24 mouse cellular contexts compared by ENCODE assay signal in genomic region chr1:132231470-132232274, GRCm38 (mm10). TPM values are rescaled to one million over a fixed set of nuclear protein-coding genes. Genes with fewer than 3 reads are reported as not detected.
DNase-seq lines count a peak whose midpoint lies in the region; ATAC-seq and TF ChIP-seq lines count a peak whose summit lies in the region.
"Had no signal": no experiment of that assay in that cellular context is flagged by ENCODE, and none has a peak within 500 bp of the region (broad histone marks: within the 10 kb centered on the region; RNA-seq: fewer than 3 reads in every experiment).

No protein-coding gene starts in this region.

- no peak overlapping the region for H3K9ac ChIP-seq in forebrain, embryonic 14.5 days (ENCODE audit: low read length)
- 0 out of 2 replicates have a peak overlapping the region, but pooled peaks have one; percentile 7 for H3K9ac ChIP-seq in forebrain, postnatal 0 days
- no peak overlapping the region; the same call in 1 of the 2 replicates for H3K9ac ChIP-seq in midbrain, embryonic 14.5 days (replicated peaks; ENCODE audit: low read length)
- H3K9ac ChIP-seq in intestine, embryonic 15.5 days = no peak overlapping the region
- H3K9ac ChIP-seq: embryonic facial prominence, embryonic 12.5 days; heart, embryonic 13.5 days; limb, embryonic 12.5 days; liver, embryonic 12.5 days had no signal

- ATAC-seq in forebrain, embryonic 14.5 days = no peak
- peak; percentile 21; the same call in 1 of the 2 replicates for ATAC-seq in forebrain, postnatal 0 days
- no peak for ATAC-seq in midbrain, embryonic 14.5 days (ENCODE audit: low FRiP score, low TSS enrichment)
- ATAC-seq in intestine, embryonic 15.5 days = no peak
- ATAC-seq: intestine, embryonic 16.5 days; liver, embryonic 12.5 days had no signal

- peak; percentile 75 for DNase-seq in heart, embryonic 10.5 days (ENCODE audit: low spot score)
- DNase-seq in heart, postnatal 10 days = no peak
- DNase-seq in forebrain, embryonic 14.5 days (ENCODE audit: low spot score) = peak; percentile 34
- no peak for DNase-seq in forebrain, postnatal 0 days
- DNase-seq in midbrain, embryonic 14.5 days = peak; percentile 51
- no peak for DNase-seq in kidney, adult 8-10 months
- DNase-seq: cerebellum, adult 9-11 months; gastrocnemius, adult 2 months; heart, postnatal 36 days; lung, adult 2 months; thymus, postnatal 36 days had no signal

- WGBS in heart, embryonic 10.5 days = 38% methylated on average over 7 of the region's 7 CpGs
- 24% methylated on average over 7 of the region's 7 CpGs for WGBS in forebrain, embryonic 14.5 days
- 31% methylated on average over 7 of the region's 7 CpGs for WGBS in forebrain, postnatal 0 days
- WGBS in midbrain, embryonic 14.5 days = 26% methylated on average over 7 of the region's 7 CpGs
- 52% methylated on average over 7 of the region's 7 CpGs for WGBS in intestine, embryonic 15.5 days

- no peak overlapping the region for H3K4me3 ChIP-seq in heart, embryonic 10.5 days
- H3K4me3 ChIP-seq in forebrain, embryonic 14.5 days (ENCODE audit: low read depth, low read length) = no peak overlapping the region
- no peak overlapping the region for H3K4me3 ChIP-seq in forebrain, postnatal 0 days (ENCODE audit: low read depth, low read length)
- H3K4me3 ChIP-seq in midbrain, embryonic 14.5 days (replicated peaks; ENCODE audit: low read depth, low read length) = no peak overlapping the region
- H3K4me3 ChIP-seq in intestine, embryonic 15.5 days (replicated peaks) = no peak overlapping the region
- H3K4me3 ChIP-seq: embryonic facial prominence, embryonic 12.5 days; gastrocnemius, adult 2 months; heart, embryonic 13.5 days; limb, embryonic 12.5 days; liver, embryonic 12.5 days; megakaryocyte, embryonic 14.5 days had no signal

- H3K27me3 ChIP-seq in heart, embryonic 10.5 days (ENCODE audit: insufficient read depth, poor library complexity, severe bottlenecking) = peaks cover 46% of the 10 kb centered on the region; the same call in 1 of the 2 replicates
- no peaks in the 10 kb centered on the region for H3K27me3 ChIP-seq in forebrain, embryonic 14.5 days (replicated peaks; ENCODE audit: control insufficient read depth, insufficient read depth, low read length)
- H3K27me3 ChIP-seq in forebrain, postnatal 0 days (ENCODE audit: insufficient read depth, low read length) = no peaks in the 10 kb centered on the region
- H3K27me3 ChIP-seq in midbrain, embryonic 14.5 days (ENCODE audit: control insufficient read depth, insufficient read depth, low read length) = no peaks in the 10 kb centered on the region
- peaks cover 4% of the 10 kb centered on the region; the same call in 1 of the 2 replicates for H3K27me3 ChIP-seq in intestine, embryonic 15.5 days (replicated peaks)

- TF ChIP-seq CTCF in forebrain, postnatal 0 days (IDR thresholded peaks at IDR 0.05; ENCODE audit: low read depth) = no peak

- no peaks in the 10 kb centered on the region for H3K4me1 ChIP-seq in heart, embryonic 10.5 days
- H3K4me1 ChIP-seq in forebrain, embryonic 14.5 days (ENCODE audit: control insufficient read depth, insufficient read depth, low read length) = no peaks in the 10 kb centered on the region
- H3K4me1 ChIP-seq in forebrain, postnatal 0 days (ENCODE audit: insufficient read depth) = no peaks in the 10 kb centered on the region
- no peaks in the 10 kb centered on the region for H3K4me1 ChIP-seq in midbrain, embryonic 14.5 days (ENCODE audit: control insufficient read depth, insufficient read depth, low read length)
- H3K4me1 ChIP-seq in intestine, embryonic 15.5 days (replicated peaks) = no peaks in the 10 kb centered on the region
- H3K4me1 ChIP-seq: embryonic facial prominence, embryonic 12.5 days; heart, embryonic 13.5 days; liver, embryonic 12.5 days had no signal

- H3K27ac ChIP-seq in heart, embryonic 10.5 days = no peak overlapping the region
- H3K27ac ChIP-seq in forebrain, embryonic 14.5 days (ENCODE audit: low read depth, low read length) = peak overlapping the region; percentile 2; the same call in 1 of the 2 replicates
- 0 out of 2 replicates have a peak overlapping the region, but pooled peaks have one; percentile 21 for H3K27ac ChIP-seq in forebrain, postnatal 0 days (ENCODE audit: low read depth, low read length)
- H3K27ac ChIP-seq in midbrain, embryonic 14.5 days (replicated peaks; ENCODE audit: low read depth, low read length) = peak overlapping the region; percentile 33; the same call in 1 of the 2 replicates
- H3K27ac ChIP-seq in intestine, embryonic 15.5 days = no peak overlapping the region
- H3K27ac ChIP-seq: embryonic facial prominence, embryonic 12.5 days; gastrocnemius, adult 2 months; heart, embryonic 13.5 days; kidney, postnatal 0 days; limb, embryonic 12.5 days; liver, embryonic 12.5 days had no signal

- no peaks in the 10 kb centered on the region for H3K9me3 ChIP-seq in heart, embryonic 10.5 days
- no peaks in the 10 kb centered on the region for H3K9me3 ChIP-seq in forebrain, embryonic 14.5 days (replicated peaks; ENCODE audit: control insufficient read depth, low read length)
- no peaks in the 10 kb centered on the region for H3K9me3 ChIP-seq in forebrain, postnatal 0 days (ENCODE audit: low read length)
- H3K9me3 ChIP-seq in midbrain, embryonic 14.5 days (ENCODE audit: control insufficient read depth, low read length) = no peaks in the 10 kb centered on the region
- no peaks in the 10 kb centered on the region for H3K9me3 ChIP-seq in intestine, embryonic 15.5 days
- H3K9me3 ChIP-seq: embryonic facial prominence, embryonic 12.5 days; heart, embryonic 13.5 days; limb, embryonic 12.5 days; liver, embryonic 12.5 days; megakaryocyte, embryonic 14.5 days had no signal

- intact Hi-C loops in heart, postnatal 10 days (cut with DNase I) = no loop called here

- no peaks in the 10 kb centered on the region for H3K36me3 ChIP-seq in heart, embryonic 10.5 days
- H3K36me3 ChIP-seq in forebrain, embryonic 14.5 days (ENCODE audit: control insufficient read depth, insufficient read depth, low read length) = no peaks in the 10 kb centered on the region
- no peaks in the 10 kb centered on the region for H3K36me3 ChIP-seq in forebrain, postnatal 0 days (ENCODE audit: insufficient read depth)
- peaks cover 2% of the 10 kb centered on the region; the same call in 1 of the 2 replicates for H3K36me3 ChIP-seq in midbrain, embryonic 14.5 days (ENCODE audit: control insufficient read depth, insufficient read depth, low read length)
- no peaks in the 10 kb centered on the region for H3K36me3 ChIP-seq in intestine, embryonic 15.5 days
- H3K36me3 ChIP-seq: embryonic facial prominence, embryonic 12.5 days; heart, embryonic 13.5 days; limb, embryonic 12.5 days; liver, embryonic 12.5 days had no signal

- no peak overlapping the region for H3K4me2 ChIP-seq in forebrain, embryonic 14.5 days (ENCODE audit: low read length)
- no peak overlapping the region for H3K4me2 ChIP-seq in forebrain, postnatal 0 days (ENCODE audit: low read depth)
- no peak overlapping the region for H3K4me2 ChIP-seq in midbrain, embryonic 14.5 days (ENCODE audit: low read length)
- no peak overlapping the region for H3K4me2 ChIP-seq in intestine, embryonic 15.5 days (replicated peaks)
- H3K4me2 ChIP-seq: embryonic facial prominence, embryonic 12.5 days; heart, embryonic 13.5 days; limb, embryonic 12.5 days; liver, embryonic 12.5 days had no signal

RNA-seq across cellular contexts. Expression of gene Gm10188, which starts 2.1 kb away (rescaled TPM):
- not detected in 2 replicates for polyA plus RNA-seq in heart, embryonic 10.5 days (2016; fragmentation: Nextera tagmentation; extraction: Ambion mirVana)
- not detected for total RNA-seq in heart, postnatal 10 days (2021)
- polyA plus RNA-seq in forebrain, embryonic 14.5 days (2014; fragmentation: Nextera tagmentation; extraction: Ambion mirVana) = not detected in 2 replicates
- 0.92 TPM in 1 of 2 replicates, not detected in the other for total RNA-seq in forebrain, postnatal 0 days (2014; rRNA removed)
- not detected in 2 replicates for polyA plus RNA-seq in forebrain, postnatal 0 days (2015; fragmentation: Nextera tagmentation; extraction: Ambion mirVana)
- polyA plus RNA-seq in midbrain, embryonic 14.5 days (2014; fragmentation: Nextera tagmentation; extraction: Ambion mirVana) = 0.70 TPM in 1 of 2 replicates, not detected in the other
- not detected in 2 replicates for polyA plus RNA-seq in intestine, embryonic 15.5 days (2015; fragmentation: Nextera tagmentation; extraction: Ambion mirVana)
- total RNA-seq: gastrocnemius, adult 2 months; heart, postnatal 36 days; layer of hippocampus, postnatal 14 days had no signal
- polyA plus RNA-seq: C2C12; cortical plate, adult 2 months; embryonic facial prominence, embryonic 12.5 days; gonadal fat pad, adult 2 months; heart, embryonic 13.5 days; intestine, embryonic 16.5 days; kidney, postnatal 0 days; limb, embryonic 12.5 days; liver, embryonic 12.5 days; lung, adult 2 months; small intestine, adult 2 months had no signal

RNA-seq across cellular contexts. Expression of gene AC124108.1, which starts 40.4 kb away (rescaled TPM):
- 0.05 TPM in 1 of 2 replicates, not detected in the other for polyA plus RNA-seq in heart, embryonic 10.5 days (2016; fragmentation: Nextera tagmentation; extraction: Ambion mirVana)
- total RNA-seq in heart, postnatal 10 days (2021) = not detected
- 2.2 and 2.9 TPM in 2 replicates for polyA plus RNA-seq in forebrain, embryonic 14.5 days (2014; fragmentation: Nextera tagmentation; extraction: Ambion mirVana)
- 3.4 and 5.0 TPM in 2 replicates for total RNA-seq in forebrain, postnatal 0 days (2014; rRNA removed)
- 0.31 and 0.48 TPM in 2 replicates for polyA plus RNA-seq in forebrain, postnatal 0 days (2015; fragmentation: Nextera tagmentation; extraction: Ambion mirVana)
- 4.4 and 4.5 TPM in 2 replicates for polyA plus RNA-seq in midbrain, embryonic 14.5 days (2014; fragmentation: Nextera tagmentation; extraction: Ambion mirVana)
- 0.03 and 0.08 TPM in 2 replicates for polyA plus RNA-seq in intestine, embryonic 15.5 days (2015; fragmentation: Nextera tagmentation; extraction: Ambion mirVana)
- total RNA-seq: gastrocnemius, adult 2 months; heart, postnatal 36 days had no signal
- polyA plus RNA-seq: heart, embryonic 13.5 days; liver, embryonic 12.5 days; lung, adult 2 months; small intestine, adult 2 months had no signal

RNA-seq across cellular contexts. Expression of gene Lemd1, which starts 40.4 kb away (rescaled TPM):
- 0.12 and 0.49 TPM in 2 replicates for polyA plus RNA-seq in heart, embryonic 10.5 days (2016; fragmentation: Nextera tagmentation; extraction: Ambion mirVana)
- total RNA-seq in heart, postnatal 10 days (2021) = not detected
- 15.5 and 18.7 TPM in 2 replicates for polyA plus RNA-seq in forebrain, embryonic 14.5 days (2014; fragmentation: Nextera tagmentation; extraction: Ambion mirVana)
- 13.3 and 14.9 TPM in 2 replicates for total RNA-seq in forebrain, postnatal 0 days (2014; rRNA removed)
- 14.7 and 15.1 TPM in 2 replicates for polyA plus RNA-seq in forebrain, postnatal 0 days (2015; fragmentation: Nextera tagmentation; extraction: Ambion mirVana)
- polyA plus RNA-seq in midbrain, embryonic 14.5 days (2014; fragmentation: Nextera tagmentation; extraction: Ambion mirVana) = 21.2 and 23.2 TPM in 2 replicates
- polyA plus RNA-seq in intestine, embryonic 15.5 days (2015; fragmentation: Nextera tagmentation; extraction: Ambion mirVana) = 0.43 and 0.58 TPM in 2 replicates
- total RNA-seq: gastrocnemius, adult 2 months; heart, postnatal 36 days had no signal
- polyA plus RNA-seq: heart, embryonic 13.5 days; intestine, embryonic 16.5 days; liver, embryonic 12.5 days; lung, adult 2 months had no signal

Comparison
In these comparisons a context has a peak if more than half of its experiments do, and no peak if none do; other contexts are left out.
1. DNase-seq: peak in heart, embryonic 10.5 days (single experiment), forebrain, embryonic 14.5 days (single experiment) and midbrain, embryonic 14.5 days (single experiment); none in heart, postnatal 10 days (0 of 2), forebrain, postnatal 0 days (single experiment) and kidney, adult 8-10 months (0 of 2).
2. H3K27ac ChIP-seq: peak in forebrain, embryonic 14.5 days (single experiment), forebrain, postnatal 0 days (single experiment) and midbrain, embryonic 14.5 days (single experiment); none in heart, embryonic 10.5 days (single experiment) and intestine, embryonic 15.5 days (single experiment).